Mouse (Mus musculus) kidney, embryonic 16.5 days (tissue): ENCODE data around the gene Olfr592. TPM values are rescaled to one million over a fixed set of nuclear protein-coding genes. Genes with fewer than 3 reads are reported as not detected.
"Not testable (repeated sequence)": the region's sequence is repeated elsewhere in the genome, so short reads cannot be mapped to it uniquely, and the experiment has no call there.

Source experiments
- ATAC-seq: fragments of 200-750 bp; cut with Nextera tagmentation; 2 replicates; pipeline ENCODE4 v1.8.0; 2017; ENCODE audit warnings: moderate TSS enrichment; ENCODE audit not compliant: low FRiP score, low TSS enrichment
- H3K27ac ChIP-seq: fragments of 300-500 bp; sonication (generic); 2 replicates; pipeline ENCODE4 v1.5.1; 2014; ENCODE audit warnings: low read length
- H3K27me3 ChIP-seq: fragments of 300-500 bp; sonication (generic); 2 replicates; pipeline ENCODE4 v1.6.1; 2014; ENCODE audit warnings: low read length, control low read depth, mixed read lengths; ENCODE audit not compliant: insufficient read depth
- H3K36me3 ChIP-seq: fragments of 300-500 bp; sonication (generic); 2 replicates; pipeline ENCODE4 v1.6.1; 2014; ENCODE audit warnings: low read length, control low read depth, mixed read lengths; ENCODE audit not compliant: insufficient read depth
- H3K4me1 ChIP-seq: fragments of 300-500 bp; sonication (generic); 2 replicates; pipeline ENCODE4 v1.6.1; 2014; ENCODE audit warnings: low read length, control low read depth, mixed read lengths; ENCODE audit not compliant: insufficient read depth
- H3K4me2 ChIP-seq: fragments of 300-500 bp; sonication (generic); replicated peaks from 2 replicates; pipeline ENCODE4 v1.6.1; 2014; ENCODE audit warnings: low read depth, low read length
- H3K4me3 ChIP-seq: fragments of 300-500 bp; sonication (generic); 2 replicates; pipeline ENCODE4 v1.5.1; 2014; ENCODE audit warnings: mild to moderate bottlenecking, low read length
- H3K9ac ChIP-seq: fragments of 300-500 bp; sonication (generic); replicated peaks from 2 replicates; pipeline ENCODE4 v1.6.1; 2014; ENCODE audit warnings: low read length
- H3K9me3 ChIP-seq: fragments of 300-500 bp; sonication (generic); 2 replicates; pipeline ENCODE4 v1.6.1; 2016; ENCODE audit warnings: low read length, control low read depth
- WGBS: fragments of 180-500 bp; shearing (Covaris S2); extraction: QIAGEN DNeasy Blood & Tissue Kit; methylation state at CpG from one replicate; pipeline ENCODE4 v1.1.7; 2014; 5-methylcytosine and 5-hydroxymethylcytosine counted together
- polyA plus RNA-seq: library from polyadenylated mRNA; unstranded; fragments of >200 nt; fragmentation: Nextera tagmentation; extraction: Ambion mirVana; gene quantifications from 2 replicates; pipeline ENCODE4 v1.2.1, GENCODE M21; 2015

The Olfr592 gene
- polyA plus RNA-seq = not detected in 2 replicates

- ATAC-seq, H3K36me3 ChIP-seq, H3K4me3 ChIP-seq, H3K4me1 ChIP-seq, H3K27me3 ChIP-seq, H3K9ac ChIP-seq, H3K4me2 ChIP-seq, H3K9me3 ChIP-seq, H3K27ac ChIP-seq: not testable (repeated sequence)
- 86% methylated on average over 1 of the region's 1 CpGs for WGBS
Measured at GRCm38 (mm10) chr7:103184503-103184902, at the start of gene Olfr592. Gene Olfr592 (plus strand): TSS chr7:103184803.

GRCm38 (mm10) chr7:103140579-103140978 is 44.0 kb upstream of the Olfr592 start, which contains the start of gene Olfr588-ps1:
Gene Olfr588-ps1 (plus strand): TSS chr7:103140879.
- H3K4me2 ChIP-seq = no peak within 1 kb of the TSS
- no peak within 1 kb of the TSS for H3K27ac ChIP-seq
- WGBS = 85% methylated on average over 1 of the region's 1 CpGs
- no peak for ATAC-seq
- no peaks in the 10 kb centered on the region for H3K9me3 ChIP-seq
- H3K36me3 ChIP-seq = no peaks in the 10 kb centered on the region
- no peak within 1 kb of the TSS for H3K4me3 ChIP-seq
- H3K9ac ChIP-seq = no peak within 1 kb of the TSS
- H3K4me1 ChIP-seq = no peaks in the 10 kb centered on the region
- H3K27me3 ChIP-seq = no peaks in the 10 kb centered on the region

- Histone ChIP-seq H3K27me3 (no peaks in the 10 kb centered on the region), H3K9me3 (no peaks in the 10 kb centered on the region), H3K4me2 (no peak within 1 kb of the TSS), H3K36me3 (no peaks in the 10 kb centered on the region), H3K27ac (no peak within 1 kb of the TSS), H3K4me1 (no peaks in the 10 kb centered on the region), H3K4me3 (no peak within 1 kb of the TSS), H3K9ac (no peak within 1 kb of the TSS)
- WGBS = 63% methylated on average over 2 of the region's 2 CpGs
- no peak for ATAC-seq
Measured at GRCm38 (mm10) chr7:103156256-103156655, 28.3 kb upstream of the Olfr592 start, which contains the start of gene Olfr589. Gene Olfr589 (minus strand): TSS chr7:103156356.

- no peaks in the 10 kb centered on the region for H3K36me3 ChIP-seq
- WGBS = 80% methylated on average over 5 of the region's 5 CpGs
Measured at GRCm38 (mm10) chr7:103169697-103170096, 14.9 kb upstream of the Olfr592 start.

GRCm38 (mm10) chr7:103178240-103178639 is 6.4 kb upstream of the Olfr592 start, which contains the start of gene Olfr591:
Gene Olfr591 (minus strand): TSS chr7:103178340.
- no peak within 1 kb of the TSS for H3K27ac ChIP-seq
- H3K9ac ChIP-seq = no peak within 1 kb of the TSS
- ATAC-seq = no peak
- no peak within 1 kb of the TSS for H3K4me3 ChIP-seq
- H3K4me2 ChIP-seq = no peak within 1 kb of the TSS
- WGBS = 88% methylated on average over 1 of the region's 1 CpGs
- H3K27me3 ChIP-seq = no peaks in the 10 kb centered on the region
- H3K4me1 ChIP-seq = no peaks in the 10 kb centered on the region
- peaks cover 5% of the 10 kb centered on the region; the same call in 1 of the 2 replicates for H3K9me3 ChIP-seq
- H3K36me3 ChIP-seq = no peaks in the 10 kb centered on the region

More at GRCm38 (mm10) chr7:103169697-103170096, 14.9 kb upstream of the Olfr592 start:
- Histone ChIP-seq H3K9ac (no peak overlapping the region), H3K27me3 (no peaks in the 10 kb centered on the region), H3K9me3 (no peaks in the 10 kb centered on the region), H3K27ac (no peak overlapping the region), H3K4me2 (no peak overlapping the region), H3K4me1 (no peaks in the 10 kb centered on the region), H3K4me3 (no peak overlapping the region)
- ATAC-seq = no peak

- Histone ChIP-seq H3K27ac (no peak within 1 kb of the TSS), H3K4me3 (no peak within 1 kb of the TSS), H3K4me2 (no peak within 1 kb of the TSS), H3K9ac (no peak within 1 kb of the TSS), H3K36me3 (no peaks in the 10 kb centered on the region), H3K4me1 (no peaks in the 10 kb centered on the region), H3K27me3 (no peaks in the 10 kb centered on the region), H3K9me3 (no peaks in the 10 kb centered on the region)
- ATAC-seq = no peak
- WGBS = 77% methylated on average over 1 of the region's 1 CpGs
Measured at GRCm38 (mm10) chr7:103211562-103211961, 27.0 kb downstream of the Olfr592 start, which contains the start of gene Olfr593. Gene Olfr593 (plus strand): TSS chr7:103211862.

- not testable (repeated sequence) for H3K27me3 ChIP-seq, H3K9me3 ChIP-seq, H3K9ac ChIP-seq, ATAC-seq, H3K4me1 ChIP-seq, H3K4me2 ChIP-seq, H3K4me3 ChIP-seq, H3K36me3 ChIP-seq, H3K27ac ChIP-seq
- WGBS = 86% methylated on average over 5 of the region's 5 CpGs
Measured at GRCm38 (mm10) chr7:103212050-103212449, 27.4 kb downstream of the Olfr592 start.

- Histone ChIP-seq H3K4me3 (no peak within 1 kb of the TSS), H3K9me3 (no peaks in the 10 kb centered on the region), H3K9ac (no peak within 1 kb of the TSS), H3K27me3 (no peaks in the 10 kb centered on the region), H3K4me1 (no peaks in the 10 kb centered on the region), H3K27ac (no peak within 1 kb of the TSS), H3K4me2 (no peak within 1 kb of the TSS), H3K36me3 (no peaks in the 10 kb centered on the region)
- ATAC-seq = no peak
Measured at GRCm38 (mm10) chr7:103216696-103217095, 32.1 kb downstream of the Olfr592 start, which contains the start of gene Olfr594. Gene Olfr594 (plus strand): TSS chr7:103216996.

Other genes starting within 250 kb of the Olfr592 start
- not detected in 2 replicates for gene Olfr573-ps1, start 242.2 kb upstream of the Olfr592 start, polyA plus RNA-seq
- gene Olfr574, start 236.3 kb upstream of the Olfr592 start, polyA plus RNA-seq = not detected in 2 replicates
- not detected in 2 replicates for gene Olfr575, start 226.0 kb upstream of the Olfr592 start, polyA plus RNA-seq
- not detected in 2 replicates for gene Olfr576, start 222.1 kb upstream of the Olfr592 start, polyA plus RNA-seq
- gene Olfr577, start 208.9 kb upstream of the Olfr592 start, polyA plus RNA-seq = not detected in 2 replicates
- gene Olfr578, start 195.5 kb upstream of the Olfr592 start, polyA plus RNA-seq = not detected in 2 replicates
- gene Olfr582, start 146.8 kb upstream of the Olfr592 start, polyA plus RNA-seq = not detected in 2 replicates
- not detected in 2 replicates for gene Olfr583, start 133.5 kb upstream of the Olfr592 start, polyA plus RNA-seq
- not detected in 2 replicates for gene Olfr584, start 102.9 kb upstream of the Olfr592 start, polyA plus RNA-seq
- gene Olfr585, start 87.1 kb upstream of the Olfr592 start, polyA plus RNA-seq = not detected in 2 replicates
- gene Olfr586, start 59.2 kb upstream of the Olfr592 start, polyA plus RNA-seq = not detected in 2 replicates
- gene Olfr588-ps1, start 43.9 kb upstream of the Olfr592 start, polyA plus RNA-seq = not detected in 2 replicates
- gene Olfr589, start 28.4 kb upstream of the Olfr592 start, polyA plus RNA-seq = not detected in 2 replicates
- not detected in 2 replicates for gene Olfr591, start 6.5 kb upstream of the Olfr592 start, polyA plus RNA-seq
- not detected in 2 replicates for gene Olfr593, start 27.1 kb downstream of the Olfr592 start, polyA plus RNA-seq
- not detected in 2 replicates for gene Olfr594, start 32.2 kb downstream of the Olfr592 start, polyA plus RNA-seq
- not detected in 2 replicates for gene Usp17ld, start 67.7 kb downstream of the Olfr592 start, polyA plus RNA-seq
- not detected in 2 replicates for gene Olfr596, start 120.8 kb downstream of the Olfr592 start, polyA plus RNA-seq
- not detected in 2 replicates for gene Olfr597, start 131.5 kb downstream of the Olfr592 start, polyA plus RNA-seq
- not detected in 2 replicates for gene Olfr598, start 138.8 kb downstream of the Olfr592 start, polyA plus RNA-seq
- gene Olfr599, start 151.1 kb downstream of the Olfr592 start, polyA plus RNA-seq = not detected in 2 replicates
- not detected in 2 replicates for gene Olfr600, start 164.9 kb downstream of the Olfr592 start, polyA plus RNA-seq
- gene Olfr601, start 177.9 kb downstream of the Olfr592 start, polyA plus RNA-seq = not detected in 2 replicates
- gene Olfr603, start 201.4 kb downstream of the Olfr592 start, polyA plus RNA-seq = not detected in 2 replicates
- not detected in 2 replicates for gene Usp17lc, start 230.3 kb downstream of the Olfr592 start, polyA plus RNA-seq